Mouse (Mus musculus) forebrain, embryonic 11.5 days (tissue): ENCODE data around the gene Ghrhr. TPM values are rescaled to one million over a fixed set of nuclear protein-coding genes. Genes with fewer than 3 reads are reported as not detected.

Experiments used
- ATAC-seq: fragments of 200-750 bp; cut with Nextera tagmentation; replicated peaks from 2 replicates; pipeline ENCODE4 v1.8.0; 2017; ENCODE audit warnings: moderate TSS enrichment; ENCODE audit not compliant: low FRiP score
- DNase-seq: peaks from one replicate; pipeline ENCODE4 v3.0.0-alpha.2; 2017; ENCODE audit warnings: low spot score
- H3K27ac ChIP-seq: fragments of 300-500 bp; sonication (generic); 2 replicates; pipeline ENCODE4 v1.5.1; 2014; ENCODE audit warnings: low read depth, low read length
- H3K27me3 ChIP-seq: fragments of 300-500 bp; sonication (generic); 2 replicates; pipeline ENCODE4 v1.6.1; 2014; ENCODE audit warnings: mild to moderate bottlenecking, low read length, mixed read lengths; ENCODE audit not compliant: control insufficient read depth, insufficient read depth
- H3K36me3 ChIP-seq: fragments of 300-500 bp; sonication (generic); 2 replicates; pipeline ENCODE4 v1.6.1; 2014; ENCODE audit warnings: mild to moderate bottlenecking, low read length, moderate library complexity, mixed read lengths; ENCODE audit not compliant: control insufficient read depth, insufficient read depth
- H3K4me1 ChIP-seq: fragments of 300-500 bp; sonication (generic); replicated peaks from 2 replicates; pipeline ENCODE4 v1.6.1; 2014; ENCODE audit warnings: low read length, mixed read lengths; ENCODE audit not compliant: control insufficient read depth, insufficient read depth
- H3K4me2 ChIP-seq: fragments of 300-500 bp; sonication (generic); 2 replicates; pipeline ENCODE4 v1.6.1; 2014; ENCODE audit warnings: low read depth, mild to moderate bottlenecking, low read length, moderate library complexity, mixed read lengths; ENCODE audit not compliant: severe bottlenecking
- H3K4me3 ChIP-seq: fragments of 300-500 bp; sonication (generic); 2 replicates; pipeline ENCODE4 v1.5.1; 2014; ENCODE audit warnings: low read depth, low read length
- H3K9ac ChIP-seq: fragments of 300-500 bp; sonication (generic); 2 replicates; pipeline ENCODE4 v1.6.1; 2014; ENCODE audit warnings: low read length
- H3K9me3 ChIP-seq: fragments of 300-500 bp; sonication (generic); 2 replicates; pipeline ENCODE4 v1.6.1; 2016; ENCODE audit warnings: low read length, mixed read lengths; ENCODE audit not compliant: control insufficient read depth
- WGBS: fragments of 180-500 bp; shearing (Covaris S2); extraction: QIAGEN DNeasy Blood & Tissue Kit; methylation state at CpG from one replicate; pipeline ENCODE4 v1.1.7; 2014; 5-methylcytosine and 5-hydroxymethylcytosine counted together
- polyA plus RNA-seq: library from polyadenylated mRNA; unstranded; fragments of >200 nt; fragmentation: Nextera tagmentation; extraction: Ambion mirVana; gene quantifications from 2 replicates; pipeline ENCODE4 v1.2.1, GENCODE M21; 2014

Gene Ghrhr
- not detected in 2 replicates for polyA plus RNA-seq

DNA sequence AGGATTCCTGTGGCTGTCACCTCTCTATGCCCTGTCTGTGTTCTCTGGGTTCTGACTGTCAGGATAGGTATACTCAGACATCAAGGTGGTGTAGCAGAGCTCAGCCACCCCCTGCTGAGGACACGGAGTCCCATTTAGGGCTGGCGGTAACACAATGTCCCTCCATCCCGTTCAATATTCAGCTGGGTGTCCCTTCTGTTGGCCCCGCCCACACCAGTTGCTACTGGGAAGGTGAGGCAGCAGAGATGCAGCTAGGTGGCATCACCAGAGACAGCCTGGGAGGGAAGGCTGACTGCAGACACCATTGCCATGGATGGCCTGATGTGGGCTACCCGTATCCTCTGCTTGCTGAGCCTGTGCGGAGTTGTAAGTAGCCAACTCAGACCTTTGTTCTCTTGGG, at the start of gene Ghrhr:
TSS of gene Ghrhr (plus strand) at position 220 of the 400 bp plus-strand sequence.
- no peaks in the 10 kb centered on the region for H3K4me1 ChIP-seq
- ATAC-seq: no peak
- no peaks in the 10 kb centered on the region for H3K9me3 ChIP-seq
- no peak within 1 kb of the TSS for H3K4me2 ChIP-seq
- H3K27me3 ChIP-seq: no peaks in the 10 kb centered on the region
- DNase-seq: no peak
- no peak within 1 kb of the TSS for H3K9ac ChIP-seq
- H3K27ac ChIP-seq: no peak within 1 kb of the TSS
- H3K36me3 ChIP-seq: no peaks in the 10 kb centered on the region
- WGBS: 77% methylated on average over 6 of the region's 6 CpGs
- H3K4me3 ChIP-seq: no peak within 1 kb of the TSS

DNA sequence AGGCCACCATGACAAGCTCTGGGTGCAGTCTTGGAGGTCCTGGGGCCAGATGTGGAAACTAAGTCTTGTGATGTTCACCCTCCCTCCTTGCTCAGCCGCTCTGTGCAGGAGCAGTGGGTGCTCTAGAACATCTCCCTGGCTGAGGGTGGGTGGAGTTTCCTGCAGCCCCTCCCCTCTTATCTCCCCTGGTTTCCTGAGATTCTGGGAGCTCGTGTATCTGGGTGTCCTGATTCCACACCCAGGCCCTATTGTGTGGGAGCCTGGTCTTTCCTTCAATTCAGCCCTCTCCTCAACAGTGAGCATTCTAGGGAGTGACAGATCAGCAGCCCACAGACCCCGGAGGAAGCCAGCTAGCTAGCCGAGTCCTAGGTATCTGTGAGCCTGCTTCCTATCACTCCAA, 49.8 kb upstream of the Ghrhr start:
- ATAC-seq: no peak
- DNase-seq: no peak
- no peaks in the 10 kb centered on the region for H3K36me3 ChIP-seq
- H3K9me3 ChIP-seq: no peaks in the 10 kb centered on the region
- H3K27ac ChIP-seq: no peak overlapping the region
- 79% methylated on average over 4 of the region's 4 CpGs for WGBS
- H3K4me2 ChIP-seq: no peak overlapping the region
- H3K9ac ChIP-seq: no peak overlapping the region
- no peaks in the 10 kb centered on the region for H3K4me1 ChIP-seq
- no peak overlapping the region for H3K4me3 ChIP-seq
- no peaks in the 10 kb centered on the region for H3K27me3 ChIP-seq

DNA sequence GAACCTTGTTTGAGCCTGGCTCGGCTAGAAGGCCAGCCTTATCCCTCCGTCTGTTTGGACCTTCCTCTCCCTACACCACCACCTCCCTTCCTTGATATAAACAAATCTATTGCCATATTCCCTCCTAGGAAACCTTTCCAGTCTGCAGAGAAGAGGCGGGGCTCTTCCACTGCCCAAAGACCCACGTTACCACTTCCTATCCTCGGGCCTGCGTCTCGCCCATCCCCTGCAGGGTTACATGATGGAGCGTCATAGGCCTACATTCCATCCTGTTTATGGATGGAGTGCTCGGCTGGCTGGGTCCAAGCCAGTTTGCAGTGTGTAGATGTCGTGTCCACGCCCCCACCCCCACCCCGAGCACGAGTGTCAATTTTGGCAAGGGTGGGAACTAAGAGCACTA, 48.8 kb upstream of the Ghrhr start:
- no peak overlapping the region for H3K27ac ChIP-seq
- no peaks in the 10 kb centered on the region for H3K4me1 ChIP-seq
- H3K27me3 ChIP-seq: no peaks in the 10 kb centered on the region
- no peak overlapping the region for H3K4me2 ChIP-seq
- no peaks in the 10 kb centered on the region for H3K9me3 ChIP-seq
- H3K36me3 ChIP-seq: no peaks in the 10 kb centered on the region
- no peak overlapping the region for H3K9ac ChIP-seq
- no peak overlapping the region for H3K4me3 ChIP-seq
- no peak for ATAC-seq
- WGBS: 90% methylated on average over 13 of the region's 13 CpGs
- no peak for DNase-seq

DNA sequence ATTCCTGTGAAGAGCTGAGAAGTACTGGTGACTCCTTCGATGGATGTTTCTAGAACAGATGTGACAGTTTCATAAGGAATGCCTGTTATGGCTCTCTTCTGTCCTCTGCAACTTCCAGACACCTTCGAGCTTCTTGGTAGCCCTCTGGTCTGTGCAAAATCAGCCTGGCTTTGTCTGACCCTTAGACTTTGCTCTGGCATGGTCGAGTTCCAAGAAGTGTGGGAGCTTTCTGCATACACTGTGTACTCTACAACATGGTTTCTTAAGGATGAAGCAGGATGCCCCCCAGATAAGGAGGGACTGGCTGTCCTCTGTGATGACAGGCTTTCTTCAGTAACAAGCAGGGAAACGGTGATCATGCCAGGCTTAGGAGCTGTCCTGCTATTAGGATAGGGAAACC, 47.9 kb upstream of the Ghrhr start:
- Histone ChIP-seq H3K4me2 (no peak overlapping the region), H3K9me3 (no peaks in the 10 kb centered on the region), H3K36me3 (no peaks in the 10 kb centered on the region), H3K27ac (no peak overlapping the region), H3K4me3 (no peak overlapping the region), H3K4me1 (no peaks in the 10 kb centered on the region), H3K27me3 (no peaks in the 10 kb centered on the region), H3K9ac (no peak overlapping the region)
- 80% methylated on average over 4 of the region's 4 CpGs for WGBS
- DNase-seq: no peak
- ATAC-seq: no peak

DNA sequence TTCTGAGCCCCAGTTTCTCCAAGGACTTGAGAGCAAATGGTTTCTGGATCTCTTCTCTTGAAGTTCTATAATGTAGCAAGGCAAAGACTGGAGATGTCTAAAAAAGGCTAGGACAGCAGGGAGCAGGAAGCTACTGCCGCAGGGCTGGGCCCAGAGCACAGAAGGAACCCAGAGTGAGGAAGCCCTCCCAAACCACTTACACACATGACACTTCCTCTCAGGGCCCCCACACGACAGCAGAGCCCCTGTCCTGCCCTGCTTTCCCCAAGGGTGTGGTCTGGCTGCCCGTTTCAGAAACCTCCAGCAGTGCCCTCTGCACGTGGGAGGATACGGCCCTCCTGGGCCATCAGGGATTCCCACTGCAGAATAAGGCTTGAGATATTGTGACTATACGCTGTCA, 44.8 kb upstream of the Ghrhr start:
- Histone ChIP-seq H3K9me3 (no peaks in the 10 kb centered on the region), H3K9ac (no peak overlapping the region), H3K27me3 (no peaks in the 10 kb centered on the region), H3K4me1 (no peaks in the 10 kb centered on the region), H3K27ac (no peak overlapping the region), H3K4me3 (no peak overlapping the region), H3K4me2 (no peak overlapping the region), H3K36me3 (no peaks in the 10 kb centered on the region)
- WGBS: 67% methylated on average over 6 of the region's 6 CpGs
- DNase-seq: no peak
- ATAC-seq: no peak

DNA sequence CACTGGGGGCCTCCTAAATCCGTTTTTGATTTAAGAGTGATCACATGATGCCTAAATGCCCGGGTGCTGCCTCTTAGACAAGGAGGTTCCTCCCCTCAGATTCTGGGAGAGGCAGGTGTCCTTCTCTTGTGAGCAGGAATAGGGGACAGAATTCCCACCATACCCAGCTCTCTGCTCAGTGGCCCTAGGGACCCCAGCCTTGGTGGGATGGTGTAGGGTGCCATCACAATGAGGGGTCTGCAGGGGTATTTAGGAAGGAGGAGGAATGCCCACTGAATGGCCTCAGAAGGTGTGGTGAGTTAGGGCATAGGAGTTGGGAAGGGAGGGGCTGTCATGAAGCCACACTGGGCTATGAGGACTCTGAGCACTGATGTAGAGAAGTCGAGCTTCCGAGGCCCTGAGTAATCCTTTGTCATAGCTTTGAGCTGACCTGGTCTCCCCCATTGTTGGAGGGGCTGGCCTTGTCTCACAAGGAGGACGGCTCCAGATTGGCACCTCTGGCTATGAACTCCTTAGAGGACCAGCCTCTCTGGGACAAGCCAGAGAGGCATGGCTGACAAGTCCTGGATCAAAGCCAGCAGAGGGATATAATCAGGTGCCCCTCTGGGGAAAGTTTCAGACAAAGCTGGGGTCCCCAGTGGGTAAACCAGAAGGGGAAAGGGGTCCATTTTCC, 43.9 kb upstream of the Ghrhr start:
- DNase-seq: no peak
- Histone ChIP-seq H3K27ac (no peak overlapping the region), H3K4me1 (no peaks in the 10 kb centered on the region), H3K4me3 (no peak overlapping the region), H3K9me3 (no peaks in the 10 kb centered on the region), H3K9ac (no peak overlapping the region), H3K4me2 (no peak overlapping the region), H3K36me3 (no peaks in the 10 kb centered on the region), H3K27me3 (no peaks in the 10 kb centered on the region)
- no peak for ATAC-seq
- WGBS: 61% methylated on average over 5 of the region's 5 CpGs

DNA sequence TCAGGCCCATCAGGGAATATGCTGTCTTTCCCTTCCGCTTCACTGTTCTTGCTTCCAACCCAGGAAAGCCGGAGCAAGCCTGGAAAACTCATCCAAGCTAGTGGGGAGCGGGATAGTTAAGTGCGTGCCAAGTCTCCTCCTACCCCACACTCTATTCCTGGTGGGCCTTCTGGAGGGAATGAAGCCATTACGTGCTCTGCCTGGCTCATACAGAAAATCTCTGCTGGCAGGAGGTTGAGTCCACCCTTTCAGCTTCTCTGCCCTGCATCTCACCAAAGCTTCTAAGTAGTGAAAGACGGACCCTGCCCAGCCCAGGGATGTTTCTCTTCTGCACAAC, 43.4 kb upstream of the Ghrhr start:
- WGBS: 86% methylated on average over 6 of the region's 6 CpGs
- no peaks in the 10 kb centered on the region for H3K9me3 ChIP-seq
- DNase-seq: no peak
- H3K36me3 ChIP-seq: no peaks in the 10 kb centered on the region
- H3K9ac ChIP-seq: no peak overlapping the region
- H3K27ac ChIP-seq: no peak overlapping the region
- H3K4me2 ChIP-seq: no peak overlapping the region
- no peak for ATAC-seq
- H3K4me1 ChIP-seq: no peaks in the 10 kb centered on the region
- no peak overlapping the region for H3K4me3 ChIP-seq
- H3K27me3 ChIP-seq: no peaks in the 10 kb centered on the region

DNA sequence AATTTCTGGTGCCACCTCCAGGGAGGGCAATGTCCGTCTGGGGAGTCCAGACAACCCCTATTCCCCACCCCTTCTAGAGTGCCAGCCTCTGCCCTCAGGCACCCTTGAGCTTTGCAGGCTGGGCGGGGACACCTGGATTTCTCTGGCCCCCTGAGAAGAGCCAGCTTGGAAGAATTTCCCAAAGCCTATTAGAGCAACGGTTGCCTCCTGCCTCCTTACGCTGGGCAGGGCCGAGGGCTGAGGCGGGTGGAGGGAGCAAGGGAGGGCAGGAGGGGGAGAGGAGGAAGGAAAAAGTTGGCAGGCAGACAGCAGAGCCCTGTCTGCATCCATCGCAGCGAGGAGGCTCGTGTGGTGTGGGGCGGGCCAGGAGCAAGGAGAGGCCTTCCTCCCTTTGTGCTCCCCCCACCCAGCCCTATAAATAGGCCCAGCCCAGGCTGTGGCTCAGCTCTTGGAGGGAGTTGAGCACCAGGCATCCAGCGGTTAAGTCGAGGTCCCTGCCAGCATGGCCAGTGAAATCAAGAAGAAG, 40.0 kb upstream of the Ghrhr start, which contains the start of gene Aqp1:
TSS of gene Aqp1 (plus strand) at position 444 of the 526 bp plus-strand sequence.
- Histone ChIP-seq H3K27ac (no peak within 1 kb of the TSS), H3K4me3 (no peak within 1 kb of the TSS), H3K9me3 (no peaks in the 10 kb centered on the region), H3K36me3 (no peaks in the 10 kb centered on the region), H3K4me1 (no peaks in the 10 kb centered on the region), H3K4me2 (no peak within 1 kb of the TSS), H3K27me3 (no peaks in the 10 kb centered on the region; the same call in 1 of the 2 replicates), H3K9ac (no peak within 1 kb of the TSS)
- WGBS: 25% methylated on average over 12 of the region's 12 CpGs
- peak; percentile 51 for ATAC-seq
- peak; percentile 61 for DNase-seq

DNA sequence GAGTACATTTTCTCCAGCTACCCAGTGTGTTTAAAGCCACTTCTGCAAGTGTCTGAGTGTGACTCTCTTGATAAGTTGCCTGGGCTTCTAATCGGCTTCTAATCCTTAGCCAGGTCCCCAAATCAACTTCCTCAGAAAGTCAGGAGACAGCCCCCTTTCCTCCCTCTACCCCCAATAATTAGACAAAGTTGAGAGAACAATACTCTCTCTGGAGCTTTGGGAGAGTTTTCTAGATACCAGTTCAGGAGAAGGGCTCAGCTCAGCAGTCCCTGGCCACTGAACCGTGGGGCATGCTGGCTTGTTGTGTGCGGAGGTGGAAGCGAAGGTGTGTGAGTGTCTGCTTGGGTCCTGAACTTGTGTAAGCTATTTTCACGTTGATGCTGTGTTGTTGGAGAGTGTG, 38.9 kb upstream of the Ghrhr start:
- Histone ChIP-seq H3K4me1 (no peaks in the 10 kb centered on the region), H3K4me3 (no peak overlapping the region), H3K9ac (no peak overlapping the region), H3K36me3 (no peaks in the 10 kb centered on the region), H3K27me3 (no peaks in the 10 kb centered on the region; the same call in 1 of the 2 replicates), H3K4me2 (no peak overlapping the region), H3K27ac (no peak overlapping the region), H3K9me3 (no peaks in the 10 kb centered on the region)
- DNase-seq (no peak), ATAC-seq (no peak)
- 75% methylated on average over 5 of the region's 5 CpGs for WGBS
